Mouse (Mus musculus): ENCODE results near the gene Shroom4. TPM values are rescaled to one million over a fixed set of nuclear protein-coding genes. Genes with fewer than 3 reads are reported as not detected.

The Shroom4 gene
- not detected in 2 replicates for polyA plus RNA-seq (2012)

GRCm38 (mm10) chrX:6399626-6400397 is at the start of gene Shroom4:
Gene Shroom4 (plus strand): TSS chrX:6399854.
- H3K9me3 ChIP-seq (ENCODE audit: control insufficient read depth, low read length), result no peaks in the 10 kb centered on the region
- no peaks in the 10 kb centered on the region for H3K36me3 ChIP-seq (ENCODE audit: control insufficient read depth)
- H3K4me3 ChIP-seq (replicated peaks), result peak within 1 kb of the TSS; percentile 34
- H3K4me1 ChIP-seq (ENCODE audit: control insufficient read depth), result no peaks in the 10 kb centered on the region
- TF ChIP-seq TAL1 (IDR thresholded peaks at IDR 0.05; ENCODE audit: low read length) (no peak), GATA1 (IDR thresholded peaks at IDR 0.05; ENCODE audit: low read length) (no peak)
- peaks cover 28% of the 10 kb centered on the region for H3K27me3 ChIP-seq (ENCODE audit: control insufficient read depth)

GRCm38 (mm10) chrX:6356876-6357275 is 42.8 kb upstream of the Shroom4 start:
- Histone ChIP-seq H3K4me3 (replicated peaks) (no peak overlapping the region), H3K27me3 (ENCODE audit: control insufficient read depth) (no peaks in the 10 kb centered on the region), H3K9me3 (ENCODE audit: control insufficient read depth, low read length) (no peaks in the 10 kb centered on the region), H3K4me1 (ENCODE audit: control insufficient read depth) (no peaks in the 10 kb centered on the region), H3K36me3 (ENCODE audit: control insufficient read depth) (no peaks in the 10 kb centered on the region)
- TF ChIP-seq GATA1 (IDR thresholded peaks at IDR 0.05; ENCODE audit: low read length) (no peak), TAL1 (IDR thresholded peaks at IDR 0.05; ENCODE audit: low read length) (no peak)

GRCm38 (mm10) chrX:6357503-6358114 is 42.0 kb upstream of the Shroom4 start:
- H3K27me3 ChIP-seq (ENCODE audit: control insufficient read depth), result no peaks in the 10 kb centered on the region
- H3K36me3 ChIP-seq (ENCODE audit: control insufficient read depth), result no peaks in the 10 kb centered on the region
- H3K9me3 ChIP-seq (ENCODE audit: control insufficient read depth, low read length), result no peaks in the 10 kb centered on the region
- no peaks in the 10 kb centered on the region for H3K4me1 ChIP-seq (ENCODE audit: control insufficient read depth)
- no peak overlapping the region for H3K4me3 ChIP-seq (replicated peaks)
- TF ChIP-seq GATA1 (IDR thresholded peaks at IDR 0.05; ENCODE audit: low read length) (no peak), TAL1 (IDR thresholded peaks at IDR 0.05; ENCODE audit: low read length) (no peak)

DNA sequence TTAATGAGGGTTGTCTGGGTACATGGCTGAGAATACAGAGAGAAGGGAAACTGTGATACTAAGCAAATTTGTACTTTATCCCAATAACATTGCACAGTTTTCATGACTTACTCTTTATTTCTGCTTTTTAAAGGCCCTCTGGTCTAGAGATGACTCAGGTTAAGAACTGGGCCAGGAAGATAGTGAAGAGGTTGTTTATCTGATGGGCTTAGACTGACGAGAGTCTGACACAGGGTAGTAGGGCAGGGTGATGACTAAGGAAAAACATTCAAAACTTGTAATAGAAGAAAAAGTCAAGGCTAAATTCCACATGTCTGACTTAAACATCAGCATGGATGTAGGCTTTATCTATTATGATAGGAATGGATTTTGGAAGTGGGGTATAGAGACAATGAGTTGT is 30.8 kb upstream of the Shroom4 start:
- TF ChIP-seq TAL1 (IDR thresholded peaks at IDR 0.05; ENCODE audit: low read length), result no peak
- no peak for TF ChIP-seq GATA1 (IDR thresholded peaks at IDR 0.05; ENCODE audit: low read length)
- Histone ChIP-seq H3K27me3 (ENCODE audit: control insufficient read depth) (no peaks in the 10 kb centered on the region), H3K4me3 (replicated peaks) (no peak overlapping the region), H3K4me1 (ENCODE audit: control insufficient read depth) (no peaks in the 10 kb centered on the region), H3K9me3 (ENCODE audit: control insufficient read depth, low read length) (no peaks in the 10 kb centered on the region), H3K36me3 (ENCODE audit: control insufficient read depth) (no peaks in the 10 kb centered on the region)

GRCm38 (mm10) chrX:6370706-6371105 is 28.9 kb upstream of the Shroom4 start:
- Histone ChIP-seq H3K4me3 (replicated peaks) (no peak overlapping the region), H3K9me3 (ENCODE audit: control insufficient read depth, low read length) (no peaks in the 10 kb centered on the region), H3K36me3 (ENCODE audit: control insufficient read depth) (no peaks in the 10 kb centered on the region), H3K4me1 (ENCODE audit: control insufficient read depth) (no peaks in the 10 kb centered on the region), H3K27me3 (ENCODE audit: control insufficient read depth) (no peaks in the 10 kb centered on the region)
- TF ChIP-seq GATA1 (IDR thresholded peaks at IDR 0.05; ENCODE audit: low read length) (no peak), TAL1 (IDR thresholded peaks at IDR 0.05; ENCODE audit: low read length) (no peak)

DNA sequence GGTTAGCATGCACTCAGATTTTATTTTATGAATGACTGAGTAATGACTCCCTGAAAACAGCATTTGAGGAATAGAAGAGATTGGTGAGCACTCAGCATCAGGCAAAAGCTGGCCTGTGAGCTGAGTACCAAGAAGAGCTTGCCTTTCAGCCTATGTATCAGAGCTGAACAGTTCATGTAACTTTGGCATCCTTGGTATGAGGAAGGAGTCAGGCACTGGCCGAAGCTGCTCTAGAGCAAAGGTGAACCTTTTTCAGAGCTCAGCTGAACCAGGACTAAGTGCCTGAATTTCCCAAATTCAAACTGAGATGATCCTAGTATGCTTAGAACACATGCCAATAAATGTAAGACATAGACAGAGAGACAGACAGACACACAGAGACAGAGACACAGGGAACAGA is 5.8 kb upstream of the Shroom4 start:
- no peak overlapping the region for H3K4me3 ChIP-seq (replicated peaks)

DNA sequence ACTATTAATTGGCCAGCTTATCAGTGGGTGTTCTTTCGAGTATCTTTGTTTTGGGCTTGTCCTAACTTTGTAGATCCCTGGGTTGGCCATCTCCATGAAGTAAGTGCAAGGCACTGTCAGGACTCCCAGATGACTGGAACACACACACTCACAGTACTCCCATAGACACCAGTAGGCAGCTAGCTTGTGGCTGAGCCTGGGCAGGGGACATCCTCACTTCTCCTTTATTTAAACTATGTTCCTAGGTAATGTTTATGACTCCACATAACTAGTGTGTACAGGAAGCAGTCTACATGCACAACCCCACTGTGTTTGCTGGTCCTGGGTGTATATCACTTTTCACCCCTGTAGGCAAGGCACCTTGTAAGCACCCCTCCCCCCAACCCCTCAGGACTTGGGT is 461 bp upstream of the Shroom4 start:
- Histone ChIP-seq H3K4me3 (replicated peaks) (no peak overlapping the region), H3K9me3 (ENCODE audit: control insufficient read depth, low read length) (no peaks in the 10 kb centered on the region), H3K27me3 (ENCODE audit: control insufficient read depth) (peaks cover 28% of the 10 kb centered on the region), H3K36me3 (ENCODE audit: control insufficient read depth) (no peaks in the 10 kb centered on the region), H3K4me1 (ENCODE audit: control insufficient read depth) (no peaks in the 10 kb centered on the region)
- TF ChIP-seq TAL1 (IDR thresholded peaks at IDR 0.05; ENCODE audit: low read length) (no peak), GATA1 (IDR thresholded peaks at IDR 0.05; ENCODE audit: low read length) (no peak)

More for the DNA sequence above, 5.8 kb upstream of the Shroom4 start:
- TF ChIP-seq TAL1 (IDR thresholded peaks at IDR 0.05; ENCODE audit: low read length) (no peak), GATA1 (IDR thresholded peaks at IDR 0.05; ENCODE audit: low read length) (no peak)
- Histone ChIP-seq H3K4me1 (ENCODE audit: control insufficient read depth) (no peaks in the 10 kb centered on the region), H3K36me3 (ENCODE audit: control insufficient read depth) (no peaks in the 10 kb centered on the region), H3K27me3 (ENCODE audit: control insufficient read depth) (no peaks in the 10 kb centered on the region; the same call in 1 of the 2 replicates), H3K9me3 (ENCODE audit: control insufficient read depth, low read length) (no peaks in the 10 kb centered on the region)

GRCm38 (mm10) chrX:6400398-6401020 is 855 bp downstream of the Shroom4 start:
- H3K9me3 ChIP-seq (ENCODE audit: control insufficient read depth, low read length), result no peaks in the 10 kb centered on the region
- peak overlapping the region; percentile 34 for H3K4me3 ChIP-seq (replicated peaks)
- TF ChIP-seq GATA1 (IDR thresholded peaks at IDR 0.05; ENCODE audit: low read length), result no peak
- no peak for TF ChIP-seq TAL1 (IDR thresholded peaks at IDR 0.05; ENCODE audit: low read length)
- H3K4me1 ChIP-seq (ENCODE audit: control insufficient read depth), result no peaks in the 10 kb centered on the region
- H3K27me3 ChIP-seq (ENCODE audit: control insufficient read depth), result peaks cover 28% of the 10 kb centered on the region
- no peaks in the 10 kb centered on the region for H3K36me3 ChIP-seq (ENCODE audit: control insufficient read depth)

GRCm38 (mm10) chrX:6402921-6403320 is 3.3 kb downstream of the Shroom4 start:
- peaks cover 28% of the 10 kb centered on the region for H3K27me3 ChIP-seq (ENCODE audit: control insufficient read depth)

More at GRCm38 (mm10) chrX:6402921-6403320, 3.3 kb downstream of the Shroom4 start:
- Histone ChIP-seq H3K4me3 (replicated peaks) (no peak overlapping the region), H3K36me3 (ENCODE audit: control insufficient read depth) (no peaks in the 10 kb centered on the region), H3K9me3 (ENCODE audit: control insufficient read depth, low read length) (no peaks in the 10 kb centered on the region), H3K4me1 (ENCODE audit: control insufficient read depth) (no peaks in the 10 kb centered on the region)
- TF ChIP-seq TAL1 (IDR thresholded peaks at IDR 0.05; ENCODE audit: low read length) (no peak), GATA1 (IDR thresholded peaks at IDR 0.05; ENCODE audit: low read length) (no peak)

Measured in erythroblast, embryonic 14.5 days (primary cell).